Mouse (Mus musculus): ENCODE data around the gene Gm20777.
"Not testable (repeated sequence)": the region's sequence is repeated elsewhere in the genome, so short reads cannot be mapped to it uniquely, and the experiment has no call there.

Gm20777 gene

GRCm38 (mm10) chrY:10752350-10752749 lies at the start of gene Gm20777:
Gm20777 (minus strand) TSS chrY:10752450.
- DNase-seq (ENCODE audit: low spot score): not testable (repeated sequence)

GRCm38 (mm10) chrY:10709551-10709950 lies 42.7 kb downstream of the Gm20777 start:
- not testable (repeated sequence) for DNase-seq (ENCODE audit: low spot score)

GRCm38 (mm10) chrY:10708761-10709160 lies 43.5 kb downstream of the Gm20777 start:
- DNase-seq (ENCODE audit: low spot score): not testable (repeated sequence)

- not testable (repeated sequence) for DNase-seq (ENCODE audit: low spot score)
These were observed 44.0 kb downstream of the Gm20777 start for GRCm38 (mm10) chrY:10708226-10708625.

GRCm38 (mm10) chrY:10706686-10707085 lies 45.6 kb downstream of the Gm20777 start:
- DNase-seq (ENCODE audit: low spot score): not testable (repeated sequence)
